Mouse (Mus musculus) CH12.LX (cell line): ENCODE data around the gene Cdk2ap2. TPM values are rescaled to one million over a fixed set of nuclear protein-coding genes. Genes with fewer than 3 reads are reported as not detected.

ENCODE experiments used
- DNase-seq: peaks from one replicate; pipeline ENCODE4 v3.0.0-alpha.2; 2013; ENCODE audit errors: extremely low read depth
- H3K27ac ChIP-seq: 2 replicates; pipeline ENCODE4 v1.5.1; 2012; ENCODE audit warnings: low read depth, mild to moderate bottlenecking, control low read depth, moderate library complexity; ENCODE audit not compliant: insufficient read depth
- H3K27me3 ChIP-seq: replicated peaks from 2 replicates; pipeline ENCODE3; 2012; ENCODE audit warnings: inconsistent platforms
- H3K36me3 ChIP-seq, 2 experiments: replicated peaks in 1 of 2; 2 replicates each; pipeline versions ENCODE3 to v1.6.1; 2012; ENCODE audit warnings: inconsistent platforms in 1 of 2, low read length in 1 of 2, mild to moderate bottlenecking in 1 of 2, mixed read lengths in 1 of 2, moderate library complexity in 1 of 2; ENCODE audit not compliant: control insufficient read depth in 1 of 2, insufficient read depth in 1 of 2
- H3K4me1 ChIP-seq, 2 experiments: 2 replicates each; pipeline ENCODE4 v1.6.1; 2012; ENCODE audit warnings: inconsistent platforms in 1 of 2, moderate library complexity in 1 of 2; ENCODE audit not compliant: insufficient read depth in 2 of 2, control insufficient read depth in 1 of 2
- H3K4me2 ChIP-seq: 2 replicates; pipeline ENCODE4 v1.6.1; 2012; ENCODE audit warnings: low read depth, mild to moderate bottlenecking, control low read depth; ENCODE audit not compliant: poor library complexity, insufficient read depth, severe bottlenecking
- H3K4me3 ChIP-seq, 3 experiments: fragments of 150-350 bp in 1 of 3; sonication (generic) in 1 of 3; replicated peaks in 1 of 3; 2 replicates each; pipeline versions ENCODE3 to v1.5.1; 2011 to 2012; ENCODE audit warnings: low read depth in 2 of 3, low read length in 2 of 3, mild to moderate bottlenecking in 2 of 3, moderate library complexity in 2 of 3, control low read depth in 1 of 3, improper control_type of control experiment in 1 of 3, inconsistent platforms in 1 of 3, mixed read lengths in 1 of 3; ENCODE audit not compliant: poor library complexity in 1 of 3
- H3K79me2 ChIP-seq: replicated peaks from 2 replicates; pipeline ENCODE4 v1.6.1; 2012; ENCODE audit warnings: mild to moderate bottlenecking, moderate library complexity; ENCODE audit not compliant: control insufficient read depth, poor library complexity, insufficient read depth, severe bottlenecking; ENCODE audit errors: extremely low read depth
- H3K9ac ChIP-seq: 2 replicates; pipeline ENCODE4 v1.6.1; 2012; ENCODE audit warnings: low read depth, mild to moderate bottlenecking, control low read depth, moderate library complexity; ENCODE audit not compliant: insufficient read depth
- H3K9me3 ChIP-seq: replicated peaks from 2 replicates; pipeline ENCODE3; 2012; ENCODE audit warnings: low read length, inconsistent platforms, mixed read lengths
- CHD1 ChIP-seq: IDR thresholded peaks from 2 replicates; pipeline ENCODE4 v1.6.1; 2012; ENCODE audit warnings: low read depth, low read length, improper control_type of control experiment, inconsistent platforms
- CTCF ChIP-seq, 2 experiments: IDR thresholded peaks in 1 of 2; conservative IDR thresholded peaks in 1 of 2; 2 replicates each; pipeline ENCODE4 v1.5.1; 2011 to 2012; ENCODE audit warnings: low read depth in 2 of 2, low read length in 2 of 2, improper control_type of control experiment in 1 of 2, inconsistent platforms in 1 of 2, mild to moderate bottlenecking in 1 of 2, moderate library complexity in 1 of 2
- E2F4 ChIP-seq: IDR thresholded peaks from 2 replicates; pipeline ENCODE4 v1.6.1; 2011; ENCODE audit warnings: low read depth, low read length, improper control_type of control experiment; ENCODE audit not compliant: insufficient replicate concordance
- ELF1 ChIP-seq: IDR thresholded peaks from 2 replicates; pipeline ENCODE4 v1.6.1; 2014; ENCODE audit warnings: low read depth, mild to moderate bottlenecking, inconsistent platforms, low read length, improper control_type of control experiment
- EP300 ChIP-seq: IDR thresholded peaks from 2 replicates; pipeline ENCODE4 v1.6.1; 2011; ENCODE audit warnings: low read length, improper control_type of control experiment
- ETS1 ChIP-seq: conservative IDR thresholded peaks from 2 replicates; pipeline ENCODE4 v1.6.1; 2012; ENCODE audit warnings: low read depth, mild to moderate bottlenecking, inconsistent platforms, low read length, improper control_type of control experiment, moderate library complexity
- HCFC1 ChIP-seq: IDR thresholded peaks from 2 replicates; pipeline ENCODE4 v1.6.1; 2012; ENCODE audit warnings: low read depth, mild to moderate bottlenecking, inconsistent platforms, low read length, improper control_type of control experiment
- JUN ChIP-seq: IDR thresholded peaks from 2 replicates; pipeline ENCODE4 v1.6.1; 2011; ENCODE audit warnings: low read depth, mild to moderate bottlenecking, low read length, improper control_type of control experiment, moderate library complexity; ENCODE audit not compliant: insufficient read depth
- JUND ChIP-seq: conservative IDR thresholded peaks from 2 replicates; pipeline ENCODE4 v1.6.1; 2011; ENCODE audit warnings: low read depth, low read length, improper control_type of control experiment
- MAFK ChIP-seq: IDR thresholded peaks from 2 replicates; pipeline ENCODE4 v1.6.1; 2011; ENCODE audit warnings: low read length, improper control_type of control experiment; ENCODE audit not compliant: insufficient replicate concordance
- MAX ChIP-seq: IDR thresholded peaks from 2 replicates; pipeline ENCODE4 v1.6.1; 2011; ENCODE audit warnings: low read length, improper control_type of control experiment
- MAZ ChIP-seq: IDR thresholded peaks from 2 replicates; pipeline ENCODE4 v1.6.1; 2012; ENCODE audit warnings: low read depth, mild to moderate bottlenecking, inconsistent platforms, low read length, improper control_type of control experiment, moderate library complexity
- MXI1 ChIP-seq: IDR thresholded peaks from 2 replicates; pipeline ENCODE4 v1.6.1; 2011; ENCODE audit warnings: mild to moderate bottlenecking, low read depth, low read length, improper control_type of control experiment
- NRF1 ChIP-seq: IDR thresholded peaks from 2 replicates; pipeline ENCODE4 v1.6.1; 2014; ENCODE audit warnings: low read depth, mild to moderate bottlenecking, inconsistent platforms, low read length, improper control_type of control experiment, moderate library complexity
- POLR2A ChIP-seq: IDR thresholded peaks from 2 replicates; pipeline ENCODE4 v1.6.1; 2011; ENCODE audit warnings: low read depth, mild to moderate bottlenecking, improper control_type of control experiment, low read length
- POLR2AphosphoS2 ChIP-seq: IDR thresholded peaks from 2 replicates; pipeline ENCODE4 v1.6.1; 2011; ENCODE audit warnings: low read depth, low read length, improper control_type of control experiment
- RAD21 ChIP-seq: IDR thresholded peaks from 2 replicates; pipeline ENCODE4 v1.6.1; 2011; ENCODE audit warnings: low read depth, mild to moderate bottlenecking, low read length, improper control_type of control experiment, moderate library complexity
- RCOR1 ChIP-seq: conservative IDR thresholded peaks from 2 replicates; pipeline ENCODE4 v1.6.1; 2012; ENCODE audit warnings: low read depth, mild to moderate bottlenecking, inconsistent platforms, low read length, improper control_type of control experiment
- SIN3A ChIP-seq: IDR thresholded peaks from 2 replicates; pipeline ENCODE4 v1.6.1; 2012; ENCODE audit warnings: low read length, improper control_type of control experiment, inconsistent platforms
- TBP ChIP-seq: conservative IDR thresholded peaks from 2 replicates; pipeline ENCODE4 v1.6.1; 2011; ENCODE audit warnings: low read depth, low read length, improper control_type of control experiment
- TCF12 ChIP-seq: IDR thresholded peaks from 2 replicates; pipeline ENCODE4 v1.6.1; 2014; ENCODE audit warnings: low read depth, mild to moderate bottlenecking, inconsistent platforms, low read length, improper control_type of control experiment
- UBTF ChIP-seq: IDR thresholded peaks from 2 replicates; pipeline ENCODE4 v1.6.1; 2012; ENCODE audit warnings: low read depth, mild to moderate bottlenecking, inconsistent platforms, low read length, improper control_type of control experiment, moderate library complexity
- USF1 ChIP-seq: IDR thresholded peaks from 2 replicates; pipeline ENCODE4 v1.6.1; 2014; ENCODE audit warnings: low read depth, mild to moderate bottlenecking, inconsistent platforms, low read length, improper control_type of control experiment
- ZC3H11A ChIP-seq: IDR thresholded peaks from 2 replicates; pipeline ENCODE4 v1.6.1; 2012; ENCODE audit warnings: low read depth, mild to moderate bottlenecking, inconsistent platforms, low read length, improper control_type of control experiment
- ZMIZ1 ChIP-seq: IDR thresholded peaks from 2 replicates; pipeline ENCODE4 v1.6.1; 2012; ENCODE audit warnings: low read depth, mild to moderate bottlenecking, inconsistent platforms, low read length, improper control_type of control experiment
- dilution Hi-C: fragments of 300-500 bp; cut with MboI; formaldehyde crosslinking; loops from 2 replicates; pipeline ENCODE4 v1.14.3; 2020; ENCODE audit warnings: low sequenced_read_pairs; ENCODE audit not compliant: extremely low pct_unique_long_range_greater_than_20kb, extremely low pct_ligation_motif_present
- in situ Hi-C: fragments of 300-500 bp; cut with MboI; formaldehyde crosslinking; loops from 3 replicates; pipeline ENCODE4 v1.14.3; 2019; ENCODE audit warnings: low sequenced_read_pairs, low pct_ligation_motif_present, low pct_unique_long_range_greater_than_20kb, mixed read lengths
- polyA plus RNA-seq: library from polyadenylated mRNA; unstranded; fragments of >175 nt; gene quantifications from 2 replicates; pipeline ENCODE4 v1.2.1, GENCODE M21; 2012; ENCODE audit warnings: low read depth; ENCODE audit not compliant: insufficient read length
- total RNA-seq, 2 experiments: library from RNA; depleted of rRNA; stranded (reverse); fragments of 300-350 nt in 1 of 2; fragments of >200 nt in 1 of 2; gene quantifications; 2 replicates each; pipeline ENCODE4 v1.2.3; 2012 to 2014

Gene Cdk2ap2
- total and polyA plus RNA-seq, 3 experiments: 63.4 to 69.5 (median 67.1) TPM

DNA sequence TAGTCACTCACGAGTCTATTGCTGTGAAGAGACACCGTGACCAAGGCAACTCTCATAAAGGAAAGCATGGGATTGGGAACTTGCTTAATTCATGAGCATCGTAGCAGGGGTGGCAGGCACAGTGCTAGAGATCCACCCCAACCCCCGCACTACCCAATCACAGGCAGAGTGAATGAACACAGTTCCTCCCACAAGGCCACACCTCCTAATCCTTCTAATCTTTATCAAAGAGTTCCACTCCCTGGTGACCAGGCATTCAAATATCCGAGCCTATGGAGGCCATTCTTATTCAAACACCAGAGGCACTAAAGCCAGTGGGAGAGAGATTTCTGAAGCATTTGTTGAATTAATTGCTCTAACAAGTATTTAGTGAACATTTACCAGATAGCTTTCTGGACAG is 49.0 kb downstream of the Cdk2ap2 start:
- Histone ChIP-seq H3K9me3 (peaks cover 5% of the 10 kb centered on the region), H3K27me3 (no peaks in the 10 kb centered on the region), H3K4me2 (no peak overlapping the region), H3K4me3 (no peak overlapping the region), H3K36me3 (peaks cover 4 to 30% of the 10 kb centered on the region in 2 experiments), H3K27ac (no peak overlapping the region), H3K79me2 (peaks cover 15% of the 10 kb centered on the region), H3K9ac (no peak overlapping the region), H3K4me1 (peaks cover 50 to 75% of the 10 kb centered on the region in 2 experiments)
- in situ Hi-C loops: no loop called here
- TF ChIP-seq MAZ (no peak), HCFC1 (no peak), ETS1 (no peak), RAD21 (no peak), CHD1 (no peak), JUN (no peak), POLR2A (no peak), MAX (no peak), E2F4 (no peak), EP300 (no peak), POLR2AphosphoS2 (no peak), ELF1 (no peak), MXI1 (no peak), NRF1 (no peak)
- dilution Hi-C loops: no loop called here
- no peak for DNase-seq

GRCm38 (mm10) chr19:4146366-4147021 is 49.5 kb downstream of the Cdk2ap2 start:
- no peak overlapping the region for H3K27ac ChIP-seq
- no peak for TF ChIP-seq MAZ
- TF ChIP-seq ELF1: no peak; the same call in 1 of the 2 replicates
- no peak for TF ChIP-seq EP300
- TF ChIP-seq MAFK: no peak
- no peak for TF ChIP-seq E2F4
- no peak for TF ChIP-seq USF1
- TF ChIP-seq ZMIZ1: no peak
- no peak for TF ChIP-seq TCF12
- TF ChIP-seq SIN3A: no peak
- no peak for TF ChIP-seq TBP
- TF ChIP-seq JUN: no peak
- no peak for TF ChIP-seq MAX
- TF ChIP-seq ZC3H11A: no peak
- TF ChIP-seq NRF1: no peak
- TF ChIP-seq JUND: no peak
- TF ChIP-seq UBTF: no peak
- no peak for TF ChIP-seq RCOR1
- TF ChIP-seq CTCF (conservative IDR thresholded peaks at IDR 0.05 in 1 of 2, IDR thresholded peaks at IDR 0.05 in 1 of 2; ENCODE audit: low read depth in 2 of 2, low read length in 2 of 2): no peak
- peaks cover 5% of the 10 kb centered on the region for H3K9me3 ChIP-seq
- no peak for DNase-seq
- in situ Hi-C loops (no loop called here), dilution Hi-C loops (no loop called here)
- no peaks in the 10 kb centered on the region for H3K27me3 ChIP-seq
- H3K36me3 ChIP-seq: peaks cover 10 to 30% of the 10 kb centered on the region in 2 experiments
- peaks cover 54 to 75% of the 10 kb centered on the region in 2 experiments for H3K4me1 ChIP-seq
- no peak overlapping the region for H3K4me3 ChIP-seq
- no peak overlapping the region for H3K9ac ChIP-seq
- peaks cover 15% of the 10 kb centered on the region for H3K79me2 ChIP-seq
- H3K4me2 ChIP-seq: no peak overlapping the region
